Mouse (Mus musculus) embryonic facial prominence, embryonic 10.5 days (tissue): ENCODE data around the gene Cdh23. TPM values are rescaled to one million over a fixed set of nuclear protein-coding genes. Genes with fewer than 3 reads are reported as not detected.

Experiments used
- DNase-seq: peaks from one replicate; pipeline ENCODE4 v3.0.0-alpha.2; 2017; ENCODE audit warnings: low spot score
- H3K27ac ChIP-seq: fragments of 300-500 bp; sonication (generic); replicated peaks from 2 replicates; pipeline ENCODE4 v1.5.1; 2016; ENCODE audit warnings: mild to moderate bottlenecking
- H3K27me3 ChIP-seq: fragments of 300-500 bp; sonication (generic); replicated peaks from 2 replicates; pipeline ENCODE4 v1.6.1; 2016; ENCODE audit warnings: low read depth, mild to moderate bottlenecking; ENCODE audit not compliant: poor library complexity, severe bottlenecking
- H3K36me3 ChIP-seq: fragments of 300-500 bp; sonication (generic); replicated peaks from 2 replicates; pipeline ENCODE4 v1.6.1; 2016; ENCODE audit warnings: mild to moderate bottlenecking, moderate library complexity
- H3K4me1 ChIP-seq: fragments of 300-500 bp; sonication (generic); 2 replicates; pipeline ENCODE4 v1.6.1; 2016
- H3K4me3 ChIP-seq: fragments of 300-500 bp; sonication (generic); 2 replicates; pipeline ENCODE4 v1.5.1; 2016; ENCODE audit warnings: mild to moderate bottlenecking, moderate library complexity
- H3K9me3 ChIP-seq: fragments of 300-500 bp; sonication (generic); 2 replicates; pipeline ENCODE4 v1.6.1; 2016; ENCODE audit warnings: mild to moderate bottlenecking
- WGBS: fragments of 180-500 bp; shearing (Covaris S2); methylation state at CpG from one replicate; pipeline ENCODE4 v1.1.7; 2016; 5-methylcytosine and 5-hydroxymethylcytosine counted together
- polyA plus RNA-seq: library from polyadenylated mRNA; unstranded; fragments of >200 nt; fragmentation: Nextera tagmentation; extraction: Ambion mirVana; gene quantifications from 2 replicates; pipeline ENCODE4 v1.2.1, GENCODE M21; 2016

The Cdh23 gene
- polyA plus RNA-seq, 1 experiment from 2014 or later: 0.29 TPM

- DNase-seq: no peak
- no peak overlapping the region for H3K4me3 ChIP-seq
- H3K4me1 ChIP-seq: no peaks in the 10 kb centered on the region
- no peak overlapping the region for H3K27ac ChIP-seq
- H3K27me3 ChIP-seq: no peaks in the 10 kb centered on the region
- 95% methylated on average over 3 of the region's 3 CpGs for WGBS
- H3K36me3 ChIP-seq: no peaks in the 10 kb centered on the region
- no peaks in the 10 kb centered on the region for H3K9me3 ChIP-seq
These were observed 27.7 kb downstream of the Cdh23 start for GRCm38 (mm10) chr10:60668591-60668990.

GRCm38 (mm10) chr10:60660986-60661385 lies 35.3 kb downstream of the Cdh23 start:
- no peak for DNase-seq
- H3K27me3 ChIP-seq: 0 out of 2 replicates have a peak, but pooled peaks cover 6% of the 10 kb centered on the region
- no peak overlapping the region for H3K4me3 ChIP-seq
- H3K9me3 ChIP-seq: no peaks in the 10 kb centered on the region
- 77% methylated on average over 9 of the region's 9 CpGs for WGBS
- H3K27ac ChIP-seq: no peak overlapping the region
- H3K36me3 ChIP-seq: no peaks in the 10 kb centered on the region
- no peaks in the 10 kb centered on the region; the same call in 1 of the 2 replicates for H3K4me1 ChIP-seq

GRCm38 (mm10) chr10:60659450-60660020 lies 36.8 kb downstream of the Cdh23 start:
- no peak overlapping the region for H3K4me3 ChIP-seq
- WGBS: 75% methylated on average over 15 of the region's 15 CpGs
- peaks cover 13% of the 10 kb centered on the region for H3K4me1 ChIP-seq
- no peak for DNase-seq
- no peaks in the 10 kb centered on the region for H3K9me3 ChIP-seq
- 0 out of 2 replicates have a peak, but pooled peaks cover 6% of the 10 kb centered on the region for H3K27me3 ChIP-seq
- H3K36me3 ChIP-seq: no peaks in the 10 kb centered on the region
- H3K27ac ChIP-seq: no peak overlapping the region

- H3K4me3 ChIP-seq: no peak overlapping the region
- H3K4me1 ChIP-seq: peaks cover 14% of the 10 kb centered on the region
- no peaks in the 10 kb centered on the region for H3K36me3 ChIP-seq
- 0 out of 2 replicates have a peak, but pooled peaks cover 6% of the 10 kb centered on the region for H3K27me3 ChIP-seq
- no peaks in the 10 kb centered on the region for H3K9me3 ChIP-seq
- no peak overlapping the region for H3K27ac ChIP-seq
- DNase-seq: no peak
- 92% methylated on average over 10 of the region's 10 CpGs for WGBS
These were observed 38.1 kb downstream of the Cdh23 start for GRCm38 (mm10) chr10:60658176-60658575.

- Histone ChIP-seq H3K27me3 (0 out of 2 replicates have a peak, but pooled peaks cover 6% of the 10 kb centered on the region), H3K27ac (no peak overlapping the region), H3K4me3 (no peak overlapping the region), H3K9me3 (no peaks in the 10 kb centered on the region), H3K36me3 (no peaks in the 10 kb centered on the region), H3K4me1 (peaks cover 14% of the 10 kb centered on the region)
- 85% methylated on average over 4 of the region's 4 CpGs for WGBS
- DNase-seq: no peak
These were observed 42.6 kb downstream of the Cdh23 start for GRCm38 (mm10) chr10:60653675-60654074.

- H3K36me3 ChIP-seq: no peaks in the 10 kb centered on the region
- WGBS: 89% methylated on average over 10 of the region's 10 CpGs
- 0 out of 2 replicates have a peak, but pooled peaks cover 3% of the 10 kb centered on the region for H3K27me3 ChIP-seq
- peaks cover 14% of the 10 kb centered on the region for H3K4me1 ChIP-seq
- DNase-seq: no peak
- H3K27ac ChIP-seq: no peak overlapping the region
- H3K9me3 ChIP-seq: no peaks in the 10 kb centered on the region
- no peak overlapping the region for H3K4me3 ChIP-seq
These were observed 43.2 kb downstream of the Cdh23 start for GRCm38 (mm10) chr10:60653106-60653505.

GRCm38 (mm10) chr10:60644079-60644641 lies 52.1 kb downstream of the Cdh23 start:
- Histone ChIP-seq H3K27me3 (no peaks in the 10 kb centered on the region), H3K4me3 (no peak overlapping the region), H3K27ac (no peak overlapping the region), H3K36me3 (no peaks in the 10 kb centered on the region), H3K4me1 (peaks cover 6% of the 10 kb centered on the region; the same call in 1 of the 2 replicates), H3K9me3 (no peaks in the 10 kb centered on the region)
- DNase-seq: no peak
- WGBS: 76% methylated on average over 14 of the region's 14 CpGs

- H3K4me3 ChIP-seq: no peak overlapping the region
- DNase-seq: no peak
- no peaks in the 10 kb centered on the region for H3K36me3 ChIP-seq
- WGBS: 64% methylated on average over 9 of the region's 9 CpGs
- no peaks in the 10 kb centered on the region for H3K27me3 ChIP-seq
- H3K4me1 ChIP-seq: peaks cover 25% of the 10 kb centered on the region
- no peaks in the 10 kb centered on the region for H3K9me3 ChIP-seq
- no peak overlapping the region for H3K27ac ChIP-seq
These were observed 57.0 kb downstream of the Cdh23 start for GRCm38 (mm10) chr10:60639291-60639690.

- Histone ChIP-seq H3K27ac (no peak overlapping the region), H3K4me1 (peaks cover 18% of the 10 kb centered on the region), H3K27me3 (no peaks in the 10 kb centered on the region), H3K36me3 (no peaks in the 10 kb centered on the region), H3K4me3 (no peak overlapping the region), H3K9me3 (no peaks in the 10 kb centered on the region)
- WGBS: 25% methylated on average over 13 of the region's 13 CpGs
- no peak for DNase-seq
These were observed 60.6 kb downstream of the Cdh23 start for GRCm38 (mm10) chr10:60635568-60636295.

GRCm38 (mm10) chr10:60634391-60634790 lies 61.9 kb downstream of the Cdh23 start:
- Histone ChIP-seq H3K4me1 (peaks cover 18% of the 10 kb centered on the region), H3K27me3 (no peaks in the 10 kb centered on the region), H3K36me3 (no peaks in the 10 kb centered on the region), H3K27ac (no peak overlapping the region), H3K4me3 (no peak overlapping the region), H3K9me3 (peaks cover 11% of the 10 kb centered on the region)
- no peak for DNase-seq
- 81% methylated on average over 9 of the region's 9 CpGs for WGBS

- no peaks in the 10 kb centered on the region for H3K36me3 ChIP-seq
- 71% methylated on average over 5 of the region's 5 CpGs for WGBS
These were observed 70.2 kb downstream of the Cdh23 start for GRCm38 (mm10) chr10:60626086-60626485.

GRCm38 (mm10) chr10:60625511-60625910 lies 70.8 kb downstream of the Cdh23 start:
- Histone ChIP-seq H3K4me1 (peaks cover 12% of the 10 kb centered on the region), H3K27ac (no peak overlapping the region), H3K27me3 (no peaks in the 10 kb centered on the region), H3K9me3 (peaks cover 18% of the 10 kb centered on the region), H3K4me3 (no peak overlapping the region), H3K36me3 (no peaks in the 10 kb centered on the region)
- 79% methylated on average over 3 of the region's 3 CpGs for WGBS
- no peak for DNase-seq

More at GRCm38 (mm10) chr10:60626086-60626485, 70.2 kb downstream of the Cdh23 start:
- Histone ChIP-seq H3K27me3 (no peaks in the 10 kb centered on the region), H3K27ac (no peak overlapping the region), H3K4me3 (no peak overlapping the region), H3K9me3 (peaks cover 18% of the 10 kb centered on the region), H3K4me1 (peaks cover 12% of the 10 kb centered on the region)
- DNase-seq: no peak

GRCm38 (mm10) chr10:60624945-60625344 lies 71.3 kb downstream of the Cdh23 start:
- H3K9me3 ChIP-seq: peaks cover 13% of the 10 kb centered on the region
- no peak for DNase-seq

More at GRCm38 (mm10) chr10:60624945-60625344, 71.3 kb downstream of the Cdh23 start:
- Histone ChIP-seq H3K4me1 (peaks cover 12% of the 10 kb centered on the region), H3K27ac (no peak overlapping the region), H3K36me3 (no peaks in the 10 kb centered on the region), H3K27me3 (no peaks in the 10 kb centered on the region), H3K4me3 (no peak overlapping the region)
- 55% methylated on average over 3 of the region's 3 CpGs for WGBS
